9 mouse cellular contexts compared by ENCODE assay signal in genomic region chr17:29668051-29668986, GRCm38 (mm10). TPM values are rescaled to one million over a fixed set of nuclear protein-coding genes. Genes with fewer than 3 reads are reported as not detected.
DNase-seq lines count a peak whose midpoint lies in the region; TF ChIP-seq lines count a peak whose summit lies in the region.
"Had no signal": no experiment of that assay in that cellular context is flagged by ENCODE, and none has a peak within 500 bp of the region (broad histone marks: within the 10 kb centered on the region; RNA-seq: fewer than 3 reads in every experiment).

No protein-coding gene starts in this region.

- no peak for TF ChIP-seq CTCF in E14TG2a.4 (conservative IDR thresholded peaks at IDR 0.05; ENCODE audit: low read length)

- no peaks in the 10 kb centered on the region for H3K27me3 ChIP-seq in E14TG2a.4 (ENCODE audit: insufficient read depth, low read length)

- intact Hi-C loops in left cerebral cortex, postnatal 36 days (cut with DNase I), result no loop called here

- H3K36me3 ChIP-seq in E14TG2a.4 (ENCODE audit: insufficient read depth, low read length), result peaks cover 91% of the 10 kb centered on the region

- H3K9me3 ChIP-seq in E14TG2a.4 (ENCODE audit: low read length), result no peaks in the 10 kb centered on the region

- peaks cover 35% of the 10 kb centered on the region for H3K4me1 ChIP-seq in E14TG2a.4 (replicated peaks; ENCODE audit: low read depth, low read length)

- peak overlapping the region; percentile 49 for H3K4me3 ChIP-seq in E14TG2a.4 (replicated peaks; ENCODE audit: low read length)
- H3K4me3 ChIP-seq: myocyte had no signal

- DNase-seq in ES-CJ7 (ENCODE audit: low read depth, low spot score), result peak; percentile 41
- DNase-seq in cerebellum, postnatal 14 days, result peak; percentile 78 to 88
- peak; percentile 46 to 56 for DNase-seq in left cerebral cortex, postnatal 36 days (ENCODE audit: low spot score in 2 of 2)
- no peak for DNase-seq in thymus, postnatal 4 days
- no peak for DNase-seq in kidney, postnatal 10 days
- DNase-seq in yolk sac, embryonic 10.5 days (ENCODE audit: low spot score), result no peak
- DNase-seq in lung, postnatal 10 days, result no peak

RNA-seq across cellular contexts. Expression of gene Cmtr1, which starts 7.9 kb away (rescaled TPM):
- 100 to 1,000 TPM; 112 to 125 TPM for total RNA-seq in left cerebral cortex, postnatal 36 days (2021)

RNA-seq across cellular contexts. Expression of gene Ccdc167, which starts 48.5 kb away (rescaled TPM):
- total RNA-seq in left cerebral cortex, postnatal 36 days (2021), result 10 to 100 TPM; 15.3 to 22.4 TPM

RNA-seq across cellular contexts. Expression of gene Gm28043, which starts 53.6 kb away (rescaled TPM):
- 1 to 10 TPM; 3.2 to 5.4 TPM for total RNA-seq in left cerebral cortex, postnatal 36 days (2021)

RNA-seq across cellular contexts. Expression of gene Rnf8, which starts 53.7 kb away (rescaled TPM):
- total RNA-seq in left cerebral cortex, postnatal 36 days (2021), result 10 to 100 TPM; 59.2 to 72.7 TPM

Comparison
In these comparisons a context has a peak if more than half of its experiments do, and no peak if none do; other contexts are left out.
1. DNase-seq: peak in ES-CJ7 (single experiment), cerebellum, postnatal 14 days (2 of 2) and left cerebral cortex, postnatal 36 days (2 of 2); none in thymus, postnatal 4 days (single experiment), kidney, postnatal 10 days (single experiment), yolk sac, embryonic 10.5 days (single experiment) and lung, postnatal 10 days (single experiment).